Mouse (Mus musculus) stomach, embryonic 16.5 days (tissue): ENCODE measurements around the gene Ndufa7. TPM values are rescaled to one million over a fixed set of nuclear protein-coding genes. Genes with fewer than 3 reads are reported as not detected.

Source experiments
- ATAC-seq: fragments of 200-750 bp; cut with Nextera tagmentation; 2 replicates; pipeline ENCODE4 v1.8.0; 2017; ENCODE audit warnings: moderate number of reproducible peaks, moderate TSS enrichment; ENCODE audit not compliant: insufficient read depth, low FRiP score
- H3K27ac ChIP-seq: fragments of 300-500 bp; sonication (generic); 2 replicates; pipeline ENCODE4 v1.5.1; 2014; ENCODE audit warnings: low read length
- H3K27me3 ChIP-seq: fragments of 300-500 bp; sonication (generic); 2 replicates; pipeline ENCODE4 v1.6.1; 2014; ENCODE audit warnings: low read length, control low read depth, mixed read lengths; ENCODE audit not compliant: control insufficient read depth, insufficient read depth
- H3K36me3 ChIP-seq: fragments of 300-500 bp; sonication (generic); 2 replicates; pipeline ENCODE4 v1.6.1; 2014; ENCODE audit warnings: low read length; ENCODE audit not compliant: control insufficient read depth, insufficient read depth
- H3K4me1 ChIP-seq: fragments of 300-500 bp; sonication (generic); 2 replicates; pipeline ENCODE4 v1.6.1; 2014; ENCODE audit warnings: low read length, control low read depth, mixed read lengths; ENCODE audit not compliant: control insufficient read depth, insufficient read depth
- H3K4me2 ChIP-seq: fragments of 300-500 bp; sonication (generic); 2 replicates; pipeline ENCODE4 v1.6.1; 2014; ENCODE audit warnings: low read depth, low read length, mixed read lengths
- H3K4me3 ChIP-seq: fragments of 300-500 bp; sonication (generic); replicated peaks from 2 replicates; pipeline ENCODE4 v1.5.1; 2014; ENCODE audit warnings: mild to moderate bottlenecking, low read length
- H3K9ac ChIP-seq: fragments of 300-500 bp; sonication (generic); 2 replicates; pipeline ENCODE4 v1.6.1; 2014; ENCODE audit warnings: low read length
- H3K9me3 ChIP-seq: fragments of 300-500 bp; sonication (generic); replicated peaks from 2 replicates; pipeline ENCODE4 v1.6.1; 2016; ENCODE audit warnings: low read length, control low read depth; ENCODE audit not compliant: control insufficient read depth
- WGBS: fragments of 180-500 bp; shearing (Covaris S2); extraction: QIAGEN DNeasy Blood & Tissue Kit; methylation state at CpG from one replicate; pipeline ENCODE4 v1.1.7; 2014; 5-methylcytosine and 5-hydroxymethylcytosine counted together
- polyA plus RNA-seq: library from polyadenylated mRNA; unstranded; fragments of >200 nt; fragmentation: Nextera tagmentation; extraction: Ambion mirVana; gene quantifications from 2 replicates; pipeline ENCODE4 v1.2.1, GENCODE M21; 2015

The Ndufa7 gene
- polyA plus RNA-seq, result 442 and 446 TPM in 2 replicates

DNA sequence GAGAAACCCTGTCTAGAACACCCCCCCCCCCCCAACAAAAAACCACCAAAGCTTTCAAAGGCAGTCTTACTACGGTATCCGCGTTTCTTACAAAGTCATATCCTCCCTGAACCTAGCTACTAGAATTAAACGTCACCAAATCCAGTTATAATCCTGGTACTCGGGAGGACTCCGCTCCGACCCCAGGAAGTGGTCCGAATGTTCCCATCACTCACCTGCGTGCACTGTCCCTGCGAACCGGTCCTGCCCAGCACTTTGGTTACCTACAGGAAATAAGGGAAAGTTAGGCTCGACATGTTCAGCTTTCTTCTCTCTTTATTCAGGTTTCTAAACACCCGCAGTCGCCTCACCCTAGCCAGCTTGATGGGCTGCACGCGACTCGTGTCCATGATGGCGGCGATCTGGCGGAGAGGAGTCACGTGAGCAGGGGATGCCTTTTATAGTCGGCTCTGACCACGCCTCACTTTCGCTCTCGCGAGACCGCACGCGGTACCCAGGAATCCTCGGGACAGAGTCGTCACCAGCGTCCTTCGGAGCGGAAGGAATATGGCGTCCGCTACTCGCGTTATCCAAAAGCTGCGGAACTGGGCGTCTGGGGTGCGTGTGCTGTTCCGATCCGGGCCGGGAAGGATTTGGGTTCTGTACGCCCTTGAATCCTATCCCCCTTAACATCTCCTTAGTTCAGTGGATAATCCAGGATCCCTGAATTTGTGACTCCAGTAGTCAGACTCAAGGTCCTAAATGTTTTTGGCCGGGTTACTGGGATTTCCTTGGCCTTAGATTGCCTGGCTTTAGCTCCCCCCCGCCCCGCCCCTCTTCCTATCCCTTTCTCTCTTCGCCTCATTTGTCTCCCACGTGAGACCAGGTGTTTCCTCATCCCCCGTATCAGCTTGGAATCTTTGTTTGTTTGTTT lies at the start of gene Ndufa7, which contains the start of gene Rps28:
Ndufa7 (plus strand) TSS at position 489 of the 913 bp plus-strand sequence.
Rps28 (minus strand) TSS at position 479 of the 913 bp plus-strand sequence.
- Histone ChIP-seq H3K9ac (peak within 1 kb of the TSS; percentile 89), H3K9me3 (no peaks in the 10 kb centered on the region), H3K27me3 (no peaks in the 10 kb centered on the region), H3K4me2 (peak within 1 kb of the TSS; percentile 86), H3K36me3 (peaks cover 14% of the 10 kb centered on the region), H3K27ac (peak within 1 kb of the TSS; percentile 90), H3K4me3 (peak within 1 kb of the TSS; percentile 83), H3K4me1 (peaks cover 28% of the 10 kb centered on the region)
- ATAC-seq, result peak; percentile 94
- WGBS, result under 1% methylated on average over 51 of the region's 51 CpGs

DNA sequence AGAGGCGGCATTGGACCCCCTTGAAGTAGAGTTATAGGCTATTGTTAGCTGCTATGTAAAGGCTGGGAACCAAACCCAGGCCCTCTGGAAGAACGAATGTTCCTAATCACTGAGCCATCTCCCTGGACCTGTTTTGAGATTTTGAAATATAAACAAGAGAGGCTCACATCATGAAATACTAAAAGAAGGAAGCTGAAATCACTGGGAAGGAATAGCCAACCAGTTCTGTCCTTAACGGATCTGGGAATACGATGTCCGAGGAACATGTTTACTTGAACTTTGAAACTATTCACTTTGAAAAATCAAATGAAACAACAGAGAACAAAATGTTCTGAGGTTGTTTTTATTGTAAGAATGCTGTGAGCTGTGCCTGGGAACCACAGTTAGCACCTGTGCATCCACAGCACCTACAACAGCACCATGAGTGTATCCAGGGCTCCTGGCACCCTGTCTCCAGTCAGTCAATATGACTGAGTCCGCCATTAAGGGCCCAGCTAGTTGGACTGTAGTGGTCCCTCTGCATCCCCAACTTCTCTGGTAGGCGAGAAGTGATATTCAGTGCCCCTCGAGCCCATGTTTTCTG lies 49.7 kb upstream of the Ndufa7 start:
- no peak overlapping the region for H3K27ac ChIP-seq
- 84% methylated on average over 8 of the region's 8 CpGs for WGBS
- peaks cover 15% of the 10 kb centered on the region for H3K4me1 ChIP-seq

GRCm38 (mm10) chr17:33775287-33775686 lies 49.1 kb upstream of the Ndufa7 start:
- no peak overlapping the region for H3K27ac ChIP-seq
- peaks cover 21% of the 10 kb centered on the region for H3K4me1 ChIP-seq
- no peak overlapping the region for H3K4me2 ChIP-seq
- no peaks in the 10 kb centered on the region for H3K36me3 ChIP-seq
- ATAC-seq, result no peak
- H3K9ac ChIP-seq, result no peak overlapping the region
- 95% methylated on average over 4 of the region's 4 CpGs for WGBS
- no peaks in the 10 kb centered on the region for H3K27me3 ChIP-seq
- no peaks in the 10 kb centered on the region for H3K9me3 ChIP-seq
- H3K4me3 ChIP-seq, result no peak overlapping the region

More for the DNA sequence above, 49.7 kb upstream of the Ndufa7 start:
- Histone ChIP-seq H3K9me3 (no peaks in the 10 kb centered on the region), H3K4me3 (no peak overlapping the region), H3K9ac (no peak overlapping the region), H3K4me2 (no peak overlapping the region), H3K27me3 (no peaks in the 10 kb centered on the region), H3K36me3 (no peaks in the 10 kb centered on the region)
- ATAC-seq, result no peak

DNA sequence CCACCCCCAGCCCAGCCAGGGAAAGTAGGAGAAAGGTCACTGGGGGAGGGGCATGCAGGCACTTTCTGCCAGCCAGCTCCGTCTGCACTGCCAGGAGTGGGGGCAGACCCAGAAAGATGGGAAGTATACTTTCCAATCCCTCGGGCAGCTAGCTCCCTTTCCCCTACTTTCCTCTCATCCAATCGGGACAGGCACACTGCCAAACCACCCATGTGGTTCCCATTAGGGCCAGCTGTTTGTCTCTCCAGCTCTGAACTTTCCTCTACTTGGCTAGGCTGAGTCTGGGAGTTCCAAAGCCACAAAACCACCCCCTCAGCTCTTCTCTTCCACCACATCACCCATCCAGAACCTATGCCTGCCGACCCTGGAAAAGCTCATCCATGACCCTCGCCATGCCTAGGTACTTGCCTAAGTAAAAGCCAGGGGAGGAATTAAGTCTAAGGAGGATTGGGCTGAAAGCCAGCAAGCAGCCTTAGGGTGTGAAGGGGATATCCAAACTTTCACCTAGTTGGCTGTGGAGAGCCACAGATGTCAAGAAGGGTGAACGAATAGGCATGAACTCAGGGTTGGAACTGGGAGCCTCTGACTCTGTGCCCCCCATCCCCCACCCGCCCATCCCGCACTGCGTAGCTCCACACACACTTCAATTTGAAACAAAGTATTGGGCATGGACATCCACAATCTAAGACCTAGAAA lies 45.0 kb upstream of the Ndufa7 start:
- Histone ChIP-seq H3K4me3 (peak overlapping the region; percentile 57), H3K9ac (peak overlapping the region; percentile 4; the same call in 1 of the 2 replicates), H3K36me3 (no peaks in the 10 kb centered on the region), H3K4me1 (peaks cover 49% of the 10 kb centered on the region), H3K27me3 (no peaks in the 10 kb centered on the region), H3K27ac (peak overlapping the region; percentile 89), H3K4me2 (peak overlapping the region; percentile 92), H3K9me3 (no peaks in the 10 kb centered on the region)
- peak; percentile 84 for ATAC-seq
- 20% methylated on average over 9 of the region's 9 CpGs for WGBS

- H3K9me3 ChIP-seq, result no peaks in the 10 kb centered on the region
- H3K36me3 ChIP-seq, result no peaks in the 10 kb centered on the region
- WGBS, result 69% methylated on average over 5 of the region's 5 CpGs
- H3K4me1 ChIP-seq, result peaks cover 49% of the 10 kb centered on the region
- no peak overlapping the region for H3K9ac ChIP-seq
- peak overlapping the region; percentile 57 for H3K4me3 ChIP-seq
- peak overlapping the region; percentile 92 for H3K4me2 ChIP-seq
- peak overlapping the region; percentile 89 for H3K27ac ChIP-seq
- ATAC-seq, result 0 out of 2 replicates have a peak, but pooled peaks have one; percentile 1
- H3K27me3 ChIP-seq, result no peaks in the 10 kb centered on the region
Observed at GRCm38 (mm10) chr17:33779967-33780295, 44.4 kb upstream of the Ndufa7 start.

- Histone ChIP-seq H3K4me1 (peaks cover 49% of the 10 kb centered on the region), H3K27ac (peak overlapping the region; percentile 89), H3K9me3 (no peaks in the 10 kb centered on the region), H3K9ac (peak overlapping the region; percentile 75; the same call in 1 of the 2 replicates), H3K4me2 (peak overlapping the region; percentile 92), H3K4me3 (peak overlapping the region; percentile 57), H3K36me3 (no peaks in the 10 kb centered on the region), H3K27me3 (no peaks in the 10 kb centered on the region)
- no peak for ATAC-seq
- WGBS, result 88% methylated on average over 5 of the region's 5 CpGs
Observed at GRCm38 (mm10) chr17:33780431-33780830, 43.9 kb upstream of the Ndufa7 start.

GRCm38 (mm10) chr17:33781124-33781977 lies 43.0 kb upstream of the Ndufa7 start, which contains the start of gene Angptl4:
Gene Angptl4 (minus strand): TSS chr17:33781830.
- Histone ChIP-seq H3K9me3 (no peaks in the 10 kb centered on the region), H3K4me3 (peak within 1 kb of the TSS; percentile 57), H3K4me2 (peak within 1 kb of the TSS; percentile 92), H3K27me3 (no peaks in the 10 kb centered on the region), H3K27ac (peak within 1 kb of the TSS; percentile 89), H3K36me3 (no peaks in the 10 kb centered on the region), H3K4me1 (peaks cover 49% of the 10 kb centered on the region), H3K9ac (peak within 1 kb of the TSS; percentile 75)
- 1% methylated on average over 50 of the region's 50 CpGs for WGBS
- ATAC-seq, result peak; percentile 77

GRCm38 (mm10) chr17:33782067-33782466 lies 42.3 kb upstream of the Ndufa7 start:
- Histone ChIP-seq H3K9me3 (no peaks in the 10 kb centered on the region), H3K4me1 (peaks cover 49% of the 10 kb centered on the region), H3K27ac (peak overlapping the region; percentile 89), H3K36me3 (no peaks in the 10 kb centered on the region), H3K4me2 (peak overlapping the region; percentile 92), H3K27me3 (no peaks in the 10 kb centered on the region), H3K4me3 (peak overlapping the region; percentile 57), H3K9ac (peak overlapping the region; percentile 75)
- ATAC-seq, result no peak
- 39% methylated on average over 4 of the region's 4 CpGs for WGBS
